Mouse (Mus musculus) frontal cortex, adult 2 months (tissue): Measurements from ENCODE around the gene Smtn. TPM values are rescaled to one million over a fixed set of nuclear protein-coding genes. Genes with fewer than 3 reads are reported as not detected.
A peak's percentile ranks its signal among the peaks of the same experiment; 100 is the strongest.

ENCODE experiments used
- DNase-seq, 2 experiments: peaks; one replicate each; pipeline ENCODE4 v3.0.0; 2022; ENCODE audit warnings: low spot score in 1 of 2; ENCODE audit errors: extremely low spot score in 1 of 2
- polyA plus RNA-seq: library from polyadenylated mRNA; depleted of rRNA; stranded (reverse); fragments of >200 nt; gene quantifications from 2 replicates; pipeline ENCODE4 v1.2.3, GENCODE M21; 2012; rRNA removed

The Smtn gene
- polyA plus RNA-seq = 6.8 and 7.2 TPM in 2 replicates

- no peak for DNase-seq
Observed at GRCm38 (mm10) chr11:3540451-3541085, at the start of gene Smtn. Gene Smtn, minus strand, starts transcription at chr11:3540612.

GRCm38 (mm10) chr11:3588036-3588672 lies 47.7 kb upstream of the Smtn start:
- DNase-seq = no peak

GRCm38 (mm10) chr11:3587350-3587749 lies 46.9 kb upstream of the Smtn start:
- no peak for DNase-seq

- no peak for DNase-seq
Observed at GRCm38 (mm10) chr11:3585983-3586618, 45.7 kb upstream of the Smtn start.

GRCm38 (mm10) chr11:3583127-3583526 lies 42.7 kb upstream of the Smtn start:
- no peak for DNase-seq

- DNase-seq = no peak
Observed at GRCm38 (mm10) chr11:3581908-3582307, 41.5 kb upstream of the Smtn start.

GRCm38 (mm10) chr11:3580306-3581084 lies 40.1 kb upstream of the Smtn start:
- DNase-seq = no peak

GRCm38 (mm10) chr11:3578050-3578725 lies 37.8 kb upstream of the Smtn start:
- DNase-seq = no peak

- DNase-seq = no peak
Observed at GRCm38 (mm10) chr11:3575238-3575637, 34.8 kb upstream of the Smtn start.

- DNase-seq = no peak
Observed at GRCm38 (mm10) chr11:3573092-3573491, 32.7 kb upstream of the Smtn start.

- DNase-seq = no peak
Observed at GRCm38 (mm10) chr11:3572181-3572580, 31.8 kb upstream of the Smtn start.

GRCm38 (mm10) chr11:3570321-3570720 lies 29.9 kb upstream of the Smtn start:
- no peak for DNase-seq

- peak in 1 of 2 experiments; percentile 28 for DNase-seq
Observed at GRCm38 (mm10) chr11:3567896-3568295, 27.5 kb upstream of the Smtn start.

GRCm38 (mm10) chr11:3566018-3566417 lies 25.6 kb upstream of the Smtn start:
- DNase-seq = no peak

- DNase-seq = no peak
Observed at GRCm38 (mm10) chr11:3564451-3564850, 24.0 kb upstream of the Smtn start.

- DNase-seq = no peak
Observed at GRCm38 (mm10) chr11:3563853-3564252, 23.4 kb upstream of the Smtn start.

- DNase-seq = no peak
Observed at GRCm38 (mm10) chr11:3560202-3560601, 19.8 kb upstream of the Smtn start.

- DNase-seq = no peak
Observed at GRCm38 (mm10) chr11:3557852-3558251, 17.4 kb upstream of the Smtn start.

GRCm38 (mm10) chr11:3554976-3555375 lies 14.6 kb upstream of the Smtn start:
- DNase-seq = no peak

- DNase-seq = no peak
Observed at GRCm38 (mm10) chr11:3549791-3550190, 9.4 kb upstream of the Smtn start.
